8 mouse cellular contexts compared by ENCODE assay signal in the genomic region with DNA sequence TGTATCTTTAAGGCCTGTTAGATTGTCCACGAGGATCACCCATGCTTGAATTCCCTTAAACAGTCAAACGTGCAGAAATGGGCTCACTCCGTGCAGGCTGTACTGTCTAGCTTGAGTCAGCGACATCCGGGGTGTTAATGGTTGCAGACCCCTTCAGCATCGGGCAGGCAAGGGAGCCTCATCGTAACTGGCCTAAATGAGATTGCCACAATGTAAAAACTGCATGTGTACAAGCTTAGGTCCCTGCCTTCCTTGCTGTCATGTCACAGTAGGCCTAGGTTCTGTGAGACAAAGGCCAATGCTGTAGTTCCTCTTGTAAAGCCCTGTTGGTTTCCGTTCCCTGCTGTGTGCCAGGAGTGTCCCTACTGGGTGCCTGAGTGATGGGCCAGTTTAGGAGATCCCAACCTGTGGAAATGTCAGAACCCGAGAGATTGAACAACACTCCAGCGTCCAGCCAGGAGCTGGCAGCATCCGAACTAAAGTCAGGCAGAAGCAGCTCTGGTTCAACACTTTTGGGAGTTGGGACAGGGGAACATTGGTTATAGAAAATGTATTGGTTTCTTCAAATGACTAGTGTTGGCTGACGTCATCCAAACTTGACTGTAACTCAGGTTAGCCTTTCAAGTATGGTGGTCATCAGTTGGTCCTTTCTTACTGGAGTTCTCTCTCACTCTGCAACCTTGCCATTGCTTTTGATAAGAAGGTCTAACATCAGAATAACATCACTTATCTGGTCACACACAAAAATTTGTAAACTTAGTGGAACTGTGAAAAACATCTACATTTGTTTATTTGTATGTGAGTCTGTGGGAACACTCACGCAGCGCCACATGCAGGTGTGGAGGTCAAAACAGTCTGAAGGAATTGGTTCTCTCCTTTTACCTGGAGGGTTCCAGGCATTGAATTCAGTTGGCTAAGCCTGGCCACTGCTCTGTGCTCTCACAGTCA. TPM values are rescaled to one million over a fixed set of nuclear protein-coding genes. Genes with fewer than 3 reads are reported as not detected.
DNase-seq lines count a peak whose midpoint lies in the region; ATAC-seq and TF ChIP-seq lines count a peak whose summit lies in the region.

No protein-coding gene starts in this region.

- TF ChIP-seq CTCF in heart, adult 2 months (IDR thresholded peaks at IDR 0.05): no peak
- peak in 2 of 3 experiments; percentile 29 to 41; a peak in 4 of 6 replicates for TF ChIP-seq CTCF in MEL (IDR thresholded peaks at IDR 0.05 in 2 of 3, conservative IDR thresholded peaks at IDR 0.05 in 1 of 3; ENCODE audit: control insufficient read depth in 1 of 3, insufficient read depth in 1 of 3, low read depth in 2 of 3, low read length in 3 of 3, poor library complexity in 1 of 3, severe bottlenecking in 1 of 3)

- no peaks in the 10 kb centered on the region for H3K36me3 ChIP-seq in heart, adult 2 months (ENCODE audit: control insufficient read depth, insufficient read depth, low read length)
- H3K36me3 ChIP-seq in MEL (ENCODE audit: control insufficient read depth in 1 of 2, insufficient read depth in 2 of 2, low read length in 2 of 2): peaks cover 2 to 26% of the 10 kb centered on the region in 2 experiments; a peak in 2 of 4 replicates
- H3K36me3 ChIP-seq in intestine, embryonic 14.5 days (ENCODE audit: control insufficient read depth, insufficient read depth, low read length): no peaks in the 10 kb centered on the region

- H3K4me2 ChIP-seq in intestine, embryonic 14.5 days (ENCODE audit: low read length): peak overlapping the region; percentile 61

- TF ChIP-seq RAD21 in MEL (IDR thresholded peaks at IDR 0.05; ENCODE audit: low read depth, low read length): no peak

- intact Hi-C loops in heart, adult 2 months (cut with DNase I): loop anchor here (1.0 kb wide), 1 partner anchor 55 kb away; the partner anchor contains the start of gene Wbp2
- intact Hi-C loops in heart, postnatal 36 days (cut with DNase I): loop anchor here (1.0 to 2.0 kb wide), 2 partner anchors 55 to 100 kb away; partner anchors contain the start of genes Trim65 and Wbp2

- H3K27ac ChIP-seq in heart, adult 2 months: peak overlapping the region; percentile 99
- peak overlapping the region; percentile 95 for H3K27ac ChIP-seq in MEL (ENCODE audit: control insufficient read depth, low read depth, low read length)
- H3K27ac ChIP-seq in intestine, embryonic 14.5 days (ENCODE audit: low read depth): peak overlapping the region; percentile 99

- TF ChIP-seq EP300 in heart, adult 2 months (IDR thresholded peaks at IDR 0.05; ENCODE audit: insufficient read depth, low read depth, low read length): 0 out of 2 replicates have a peak, but pooled peaks have one; percentile 9
- 0 out of 4 replicates have a peak, but pooled peaks of 1 of the 2 experiments have one; percentile 10 for TF ChIP-seq EP300 in MEL (IDR thresholded peaks at IDR 0.05; ENCODE audit: low read depth in 1 of 2, low read length in 2 of 2)

- DNase-seq in heart, adult 2 months: peak in 1 of 2 experiments; percentile 64
- no peak for DNase-seq in heart, postnatal 36 days
- peak; percentile 86 for DNase-seq in MEL (ENCODE audit: low read depth, low spot score)
- DNase-seq in intestine, embryonic 14.5 days (ENCODE audit: low spot score): no peak
- peak; percentile 39 for DNase-seq in lung, postnatal 14 days
- peak; percentile 26 to 54 for DNase-seq in spleen, adult 18-20 months
- DNase-seq in gastrocnemius, postnatal 25 days: no peak

- 21% methylated on average over 14 of the region's 14 CpGs for WGBS in heart, adult 2 months
- 24% methylated on average over 14 of the region's 14 CpGs for WGBS in intestine, embryonic 14.5 days

- no peaks in the 10 kb centered on the region for H3K9me3 ChIP-seq in MEL (replicated peaks; ENCODE audit: insufficient read depth, low read length)
- H3K9me3 ChIP-seq in intestine, embryonic 14.5 days (ENCODE audit: control insufficient read depth, low read length): no peaks in the 10 kb centered on the region

- no peaks in the 10 kb centered on the region for H3K27me3 ChIP-seq in heart, adult 2 months (ENCODE audit: control insufficient read depth, insufficient read depth, low read length)
- H3K27me3 ChIP-seq in MEL (ENCODE audit: control insufficient read depth in 1 of 2, insufficient read depth in 2 of 2, low read length in 2 of 2): no peaks in the 10 kb centered on the region
- no peaks in the 10 kb centered on the region for H3K27me3 ChIP-seq in intestine, embryonic 14.5 days (replicated peaks; ENCODE audit: control insufficient read depth, insufficient read depth, low read length)

- peak; percentile 35 for ATAC-seq in erythroid progenitor cell, adult 5-6 weeks (replicated peaks; ENCODE audit: low FRiP score, poor library complexity, severe bottlenecking)
- peak; percentile 18 for ATAC-seq in intestine, embryonic 14.5 days (replicated peaks; ENCODE audit: low FRiP score, low TSS enrichment, low read depth)

- peaks cover 11% of the 10 kb centered on the region for H3K4me1 ChIP-seq in heart, adult 2 months (ENCODE audit: control insufficient read depth, insufficient read depth, low read length)
- peaks cover 9 to 27% of the 10 kb centered on the region in 2 experiments; a peak in 3 of 4 replicates for H3K4me1 ChIP-seq in MEL (ENCODE audit: control insufficient read depth in 1 of 2, insufficient read depth in 2 of 2, low read length in 2 of 2)
- peaks cover 12% of the 10 kb centered on the region for H3K4me1 ChIP-seq in intestine, embryonic 14.5 days (replicated peaks; ENCODE audit: control insufficient read depth, insufficient read depth, low read length)

- H3K79me2 ChIP-seq in heart, adult 2 months (replicated peaks; ENCODE audit: control insufficient read depth, insufficient read depth, low read length): peaks cover 6% of the 10 kb centered on the region
- peaks cover 45% of the 10 kb centered on the region for H3K79me2 ChIP-seq in MEL (ENCODE audit: control insufficient read depth, insufficient read depth, low read length, poor library complexity)

- peak overlapping the region; percentile 92 for H3K9ac ChIP-seq in heart, adult 2 months (ENCODE audit: low read depth, low read length)
- peak overlapping the region; percentile 97 for H3K9ac ChIP-seq in MEL (ENCODE audit: control insufficient read depth, low read depth, low read length, poor library complexity, severe bottlenecking)
- peak overlapping the region; percentile 99 for H3K9ac ChIP-seq in intestine, embryonic 14.5 days (ENCODE audit: low read length)

- TF ChIP-seq POLR2A in heart, adult 2 months (IDR thresholded peaks at IDR 0.05; ENCODE audit: insufficient read depth, low read depth, low read length): no peak
- TF ChIP-seq POLR2A in MEL (IDR thresholded peaks at IDR 0.05; ENCODE audit: control insufficient read depth in 1 of 2, insufficient read depth in 1 of 2, low read depth in 1 of 2, low read length in 2 of 2, poor library complexity in 1 of 2): peak in 1 of 2 experiments; percentile 41; a peak in 1 of 4 replicates

- peak overlapping the region; percentile 98 for H3K4me3 ChIP-seq in heart, adult 2 months
- H3K4me3 ChIP-seq in MEL (ENCODE audit: control insufficient read depth in 1 of 2, insufficient read depth in 1 of 2, low read depth in 2 of 2, low read length in 2 of 2): peak overlapping the region; percentile 79 to 87
- H3K4me3 ChIP-seq in intestine, embryonic 14.5 days (ENCODE audit: low read depth, low read length): peak overlapping the region; percentile 74

RNA-seq across cellular contexts. Expression of gene Unk, which starts 1.1 kb away (rescaled TPM):
- total RNA-seq in heart, adult 2 months (2021): 1 to 10 TPM; 7.1 to 7.9 TPM
- 16.5 and 20.4 TPM in 2 replicates for polyA plus RNA-seq in heart, adult 2 months (2012; rRNA removed)
- total RNA-seq in heart, postnatal 36 days (2021): 1 to 10 TPM; 8.0 to 8.4 TPM
- total RNA-seq in MEL (2012; rRNA removed): 21.7 and 24.0 TPM in 2 replicates
- 10 to 100 TPM in 1 of 2 experiments, not detected in 1; 42.3 TPM for polyA plus RNA-seq in MEL (2012; ENCODE audit: insufficient read depth in 1 of 2, insufficient read length in 2 of 2, low read depth in 1 of 2, low replicate concordance in 2 of 2, missing spikeins in 1 of 2)
- total RNA-seq in erythroid progenitor cell, adult 5-6 weeks (2015; ENCODE audit: low replicate concordance): 12.2 and 15.1 TPM in 2 replicates
- total RNA-seq in erythroid progenitor cell, adult 5-6 weeks (2017; ENCODE audit: low replicate concordance): 24.3 and 29.4 TPM in 2 replicates
- polyA plus RNA-seq in intestine, embryonic 14.5 days (2014; fragmentation: Nextera tagmentation; extraction: Ambion mirVana): 29.8 and 34.5 TPM in 2 replicates
- 1 to 10 TPM; 6.1 to 6.6 TPM for total RNA-seq in gastrocnemius, postnatal 25 days (2021)

RNA-seq across cellular contexts. Expression of gene H3f3b, which starts 3.4 kb away (rescaled TPM):
- total RNA-seq in heart, adult 2 months (2021): 100 to 1,000 TPM; 105 to 128 TPM
- polyA plus RNA-seq in heart, adult 2 months (2012; rRNA removed): 67.5 and 82.1 TPM in 2 replicates
- total RNA-seq in heart, postnatal 36 days (2021): 100 to 1,000 TPM; 136 to 158 TPM
- total RNA-seq in MEL (2012; rRNA removed): 451 and 498 TPM in 2 replicates
- polyA plus RNA-seq in MEL (2012; ENCODE audit: insufficient read depth in 1 of 2, insufficient read length in 2 of 2, low read depth in 1 of 2, low replicate concordance in 2 of 2, missing spikeins in 1 of 2): 100 to 1,000 TPM in 1 of 2 experiments, 10 to 100 TPM in 1; 96.6 to 767 TPM
- 711 and 715 TPM in 2 replicates for total RNA-seq in erythroid progenitor cell, adult 5-6 weeks (2015; ENCODE audit: low replicate concordance)
- 555 and 685 TPM in 2 replicates for total RNA-seq in erythroid progenitor cell, adult 5-6 weeks (2017; ENCODE audit: low replicate concordance)
- polyA plus RNA-seq in intestine, embryonic 14.5 days (2014; fragmentation: Nextera tagmentation; extraction: Ambion mirVana): 1,654 and 1,734 TPM in 2 replicates
- 10 to 100 TPM; 65.8 to 68.4 TPM for total RNA-seq in gastrocnemius, postnatal 25 days (2021)

RNA-seq across cellular contexts. Expression of gene Galk1, which starts 18.7 kb away (rescaled TPM):
- total RNA-seq in heart, adult 2 months (2021): 10 to 100 TPM; 14.5 to 14.7 TPM
- 14.6 and 16.4 TPM in 2 replicates for polyA plus RNA-seq in heart, adult 2 months (2012; rRNA removed)
- total RNA-seq in heart, postnatal 36 days (2021): 10 to 100 TPM; 12.8 to 19.3 TPM
- total RNA-seq in MEL (2012; rRNA removed): 253 and 322 TPM in 2 replicates
- 100 to 1,000 TPM in 1 of 2 experiments, not detected in 1; 326 TPM for polyA plus RNA-seq in MEL (2012; ENCODE audit: insufficient read depth in 1 of 2, insufficient read length in 2 of 2, low read depth in 1 of 2, low replicate concordance in 2 of 2, missing spikeins in 1 of 2)
- 3.4 TPM in 1 of 2 replicates, not detected in the other for total RNA-seq in erythroid progenitor cell, adult 5-6 weeks (2015; ENCODE audit: low replicate concordance)
- total RNA-seq in erythroid progenitor cell, adult 5-6 weeks (2017; ENCODE audit: low replicate concordance): 1.3 and 5.1 TPM in 2 replicates
- 235 and 236 TPM in 2 replicates for polyA plus RNA-seq in intestine, embryonic 14.5 days (2014; fragmentation: Nextera tagmentation; extraction: Ambion mirVana)
- total RNA-seq in gastrocnemius, postnatal 25 days (2021): 1 to 10 TPM; 3.6 to 4.3 TPM

RNA-seq across cellular contexts. Expression of gene Unc13d, which starts 46.6 kb away (rescaled TPM):
- 1 to 10 TPM in 1 of 2 experiments, under 1 TPM in 1; 0.55 to 1.5 TPM for total RNA-seq in heart, adult 2 months (2021)
- polyA plus RNA-seq in heart, adult 2 months (2012; rRNA removed): 1.1 and 1.7 TPM in 2 replicates
- under 1 TPM; 0.41 to 0.42 TPM for total RNA-seq in heart, postnatal 36 days (2021)
- 146 and 176 TPM in 2 replicates for total RNA-seq in MEL (2012; rRNA removed)
- polyA plus RNA-seq in MEL (2012; ENCODE audit: insufficient read depth in 1 of 2, insufficient read length in 2 of 2, low read depth in 1 of 2, low replicate concordance in 2 of 2, missing spikeins in 1 of 2): 100 to 1,000 TPM in 1 of 2 experiments, not detected in 1; 115 TPM
- 2.5 and 6.5 TPM in 2 replicates for total RNA-seq in erythroid progenitor cell, adult 5-6 weeks (2015; ENCODE audit: low replicate concordance)
- total RNA-seq in erythroid progenitor cell, adult 5-6 weeks (2017; ENCODE audit: low replicate concordance): 1.9 and 2.1 TPM in 2 replicates
- 2.6 and 3.5 TPM in 2 replicates for polyA plus RNA-seq in intestine, embryonic 14.5 days (2014; fragmentation: Nextera tagmentation; extraction: Ambion mirVana)
- under 1 TPM; 0.16 to 0.38 TPM for total RNA-seq in gastrocnemius, postnatal 25 days (2021)

RNA-seq across cellular contexts. Expression of gene Wbp2, which starts 55.6 kb away (rescaled TPM):
- 100 to 1,000 TPM in 1 of 2 experiments, 10 to 100 TPM in 1; 91.0 to 108 TPM for total RNA-seq in heart, adult 2 months (2021)
- polyA plus RNA-seq in heart, adult 2 months (2012; rRNA removed): 151 and 176 TPM in 2 replicates
- 100 to 1,000 TPM in 1 of 2 experiments, 10 to 100 TPM in 1; 97.0 to 106 TPM for total RNA-seq in heart, postnatal 36 days (2021)
- total RNA-seq in MEL (2012; rRNA removed): 16.5 and 19.4 TPM in 2 replicates
- 10 to 100 TPM in 1 of 2 experiments, not detected in 1; 75.8 TPM for polyA plus RNA-seq in MEL (2012; ENCODE audit: insufficient read depth in 1 of 2, insufficient read length in 2 of 2, low read depth in 1 of 2, low replicate concordance in 2 of 2, missing spikeins in 1 of 2)
- 114 and 127 TPM in 2 replicates for total RNA-seq in erythroid progenitor cell, adult 5-6 weeks (2015; ENCODE audit: low replicate concordance)
- 43.8 and 56.9 TPM in 2 replicates for total RNA-seq in erythroid progenitor cell, adult 5-6 weeks (2017; ENCODE audit: low replicate concordance)
- polyA plus RNA-seq in intestine, embryonic 14.5 days (2014; fragmentation: Nextera tagmentation; extraction: Ambion mirVana): 78.0 and 85.0 TPM in 2 replicates
- total RNA-seq in gastrocnemius, postnatal 25 days (2021): 10 to 100 TPM; 58.1 to 64.4 TPM

Comparison
In these comparisons a context has a peak if more than half of its experiments do, and no peak if none do; other contexts are left out.
1. DNase-seq: peak in MEL (single experiment), lung, postnatal 14 days (single experiment) and spleen, adult 18-20 months (2 of 2); none in heart, postnatal 36 days (0 of 2), intestine, embryonic 14.5 days (single experiment) and gastrocnemius, postnatal 25 days (single experiment).
2. RNA of gene Galk1, which starts 18.7 kb away (total RNA-seq): 253 to 322 TPM in MEL; 12.8 to 19.3 TPM in heart, postnatal 36 days, 14.5 to 14.7 TPM in heart, adult 2 months, 1.3 to 5.1 TPM in erythroid progenitor cell, adult 5-6 weeks and 3.6 to 4.3 TPM in gastrocnemius, postnatal 25 days; every median in the first group is over 10 times any median in the second.
3. Peak in every context shown above with its lines, with median percentiles within 50 percentile points of each other: H3K27ac ChIP-seq, H3K4me3 ChIP-seq and H3K9ac ChIP-seq.